Mouse (Mus musculus) bone marrow macrophage, adult 2 months (primary cell): ENCODE data around the gene Glis3. TPM values are rescaled to one million over a fixed set of nuclear protein-coding genes. Genes with fewer than 3 reads are reported as not detected.

Source experiments
- H3K27ac ChIP-seq: 2 replicates; pipeline ENCODE4 v1.5.1; 2012; ENCODE audit warnings: low read depth, low read length; ENCODE audit not compliant: insufficient read depth
- H3K4me1 ChIP-seq: 2 replicates; pipeline ENCODE4 v1.6.1; 2012; ENCODE audit warnings: low read length; ENCODE audit not compliant: control insufficient read depth, insufficient read depth
- H3K4me3 ChIP-seq: 2 replicates; pipeline ENCODE4 v1.5.1; 2012; ENCODE audit warnings: mild to moderate bottlenecking, low read length, moderate library complexity; ENCODE audit not compliant: insufficient read depth
- CTCF ChIP-seq: IDR thresholded peaks from 2 replicates; pipeline ENCODE4 v1.5.1; 2012; ENCODE audit warnings: low read depth, mild to moderate bottlenecking, low read length, moderate library complexity
- POLR2A ChIP-seq: IDR thresholded peaks from 2 replicates; pipeline ENCODE4 v1.6.1; 2012; ENCODE audit warnings: mild to moderate bottlenecking, low read depth, low read length, borderline replicate concordance
- polyA plus RNA-seq: library from polyadenylated mRNA; stranded (reverse); fragments of >200 nt; gene quantifications from 2 replicates; pipeline ENCODE4 v1.2.4, GENCODE M21; 2012; ENCODE audit not compliant: missing spikeins, insufficient read depth, insufficient read length

Glis3 gene
- polyA plus RNA-seq, 1 experiment = 3.4 TPM

DNA sequence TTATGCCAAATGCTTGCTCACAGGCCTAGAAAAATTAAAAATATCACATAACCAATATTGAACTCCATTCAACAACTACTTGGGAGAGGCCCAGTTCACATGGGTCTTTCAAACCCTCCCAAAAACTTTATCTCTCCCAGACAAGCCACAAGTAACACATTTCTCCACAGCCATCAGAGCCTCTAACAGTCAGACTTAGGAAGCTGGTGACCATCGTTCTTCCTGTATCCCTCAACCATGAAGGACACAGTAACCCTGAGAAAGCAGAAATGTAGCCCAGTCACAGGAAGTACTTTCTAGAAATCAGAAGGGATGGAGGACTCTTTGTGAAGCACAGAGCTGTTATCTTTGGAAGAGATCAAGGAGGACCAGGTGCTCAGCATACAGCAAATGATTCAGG, 112.8 kb downstream of the Glis3 start:
- H3K27ac ChIP-seq = no peak overlapping the region
- no peak overlapping the region for H3K4me3 ChIP-seq
- no peak for TF ChIP-seq CTCF
- no peak for TF ChIP-seq POLR2A
- H3K4me1 ChIP-seq = no peaks in the 10 kb centered on the region

DNA sequence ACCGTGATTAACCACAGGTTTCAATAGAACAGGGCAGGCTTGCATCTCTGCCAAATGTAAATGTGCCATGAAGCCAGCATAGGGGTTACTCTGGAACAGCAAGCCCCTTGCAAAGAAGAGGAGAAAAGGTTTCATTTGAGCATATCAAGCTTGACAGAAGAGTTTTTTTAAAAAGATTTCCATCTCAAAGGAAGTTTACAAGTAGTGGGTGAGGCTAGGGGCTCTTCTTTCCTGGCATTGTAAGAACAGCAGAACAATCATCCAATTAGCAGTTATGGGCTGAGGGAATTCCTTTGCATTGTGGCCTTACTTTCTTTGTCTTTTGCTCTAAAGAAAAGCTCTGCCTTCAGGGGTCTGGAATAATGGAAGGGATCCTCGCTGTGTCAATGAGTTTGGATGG, 113.3 kb downstream of the Glis3 start:
- H3K4me3 ChIP-seq = no peak overlapping the region
- no peak for TF ChIP-seq CTCF
- TF ChIP-seq POLR2A = no peak
- no peaks in the 10 kb centered on the region for H3K4me1 ChIP-seq
- no peak overlapping the region for H3K27ac ChIP-seq

- no peaks in the 10 kb centered on the region for H3K4me1 ChIP-seq
- no peak for TF ChIP-seq CTCF
- no peak for TF ChIP-seq POLR2A
- H3K27ac ChIP-seq = no peak overlapping the region
- H3K4me3 ChIP-seq = no peak overlapping the region
These were observed 118.2 kb downstream of the Glis3 start for GRCm38 (mm10) chr19:28561697-28562002.

GRCm38 (mm10) chr19:28560801-28561696, 118.8 kb downstream of the Glis3 start:
- Histone ChIP-seq H3K27ac (no peak overlapping the region), H3K4me1 (no peaks in the 10 kb centered on the region), H3K4me3 (no peak overlapping the region)
- TF ChIP-seq POLR2A (no peak), CTCF (no peak)

GRCm38 (mm10) chr19:28559836-28560235, 120.0 kb downstream of the Glis3 start:
- TF ChIP-seq POLR2A (no peak), CTCF (no peak)
- no peak overlapping the region for H3K4me3 ChIP-seq
- no peak overlapping the region for H3K27ac ChIP-seq
- no peaks in the 10 kb centered on the region for H3K4me1 ChIP-seq

DNA sequence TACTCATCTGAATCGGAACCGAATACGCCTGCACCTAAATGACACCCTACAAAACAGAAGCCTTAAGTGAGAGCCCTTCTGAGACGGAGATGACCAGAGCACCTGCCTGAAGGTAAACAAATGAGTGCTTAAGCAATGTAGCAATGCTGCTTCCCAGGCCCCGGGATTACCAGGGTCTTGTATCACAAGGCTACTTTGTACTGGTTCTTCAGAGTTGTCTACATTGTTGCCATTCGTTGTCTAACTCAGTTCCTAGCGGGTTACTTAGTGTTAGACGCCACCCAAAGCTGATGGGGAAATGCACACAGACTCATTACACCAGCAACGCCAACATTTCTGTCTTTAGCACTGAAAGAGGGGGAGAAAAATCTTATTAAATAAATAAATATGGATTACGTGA, 120.5 kb downstream of the Glis3 start:
- no peaks in the 10 kb centered on the region for H3K4me1 ChIP-seq
- TF ChIP-seq CTCF = no peak
- no peak for TF ChIP-seq POLR2A
- no peak overlapping the region for H3K4me3 ChIP-seq
- no peak overlapping the region for H3K27ac ChIP-seq

GRCm38 (mm10) chr19:28558661-28559060, 121.2 kb downstream of the Glis3 start:
- no peak for TF ChIP-seq CTCF
- no peak for TF ChIP-seq POLR2A
- H3K27ac ChIP-seq = no peak overlapping the region
- no peaks in the 10 kb centered on the region for H3K4me1 ChIP-seq
- H3K4me3 ChIP-seq = no peak overlapping the region

DNA sequence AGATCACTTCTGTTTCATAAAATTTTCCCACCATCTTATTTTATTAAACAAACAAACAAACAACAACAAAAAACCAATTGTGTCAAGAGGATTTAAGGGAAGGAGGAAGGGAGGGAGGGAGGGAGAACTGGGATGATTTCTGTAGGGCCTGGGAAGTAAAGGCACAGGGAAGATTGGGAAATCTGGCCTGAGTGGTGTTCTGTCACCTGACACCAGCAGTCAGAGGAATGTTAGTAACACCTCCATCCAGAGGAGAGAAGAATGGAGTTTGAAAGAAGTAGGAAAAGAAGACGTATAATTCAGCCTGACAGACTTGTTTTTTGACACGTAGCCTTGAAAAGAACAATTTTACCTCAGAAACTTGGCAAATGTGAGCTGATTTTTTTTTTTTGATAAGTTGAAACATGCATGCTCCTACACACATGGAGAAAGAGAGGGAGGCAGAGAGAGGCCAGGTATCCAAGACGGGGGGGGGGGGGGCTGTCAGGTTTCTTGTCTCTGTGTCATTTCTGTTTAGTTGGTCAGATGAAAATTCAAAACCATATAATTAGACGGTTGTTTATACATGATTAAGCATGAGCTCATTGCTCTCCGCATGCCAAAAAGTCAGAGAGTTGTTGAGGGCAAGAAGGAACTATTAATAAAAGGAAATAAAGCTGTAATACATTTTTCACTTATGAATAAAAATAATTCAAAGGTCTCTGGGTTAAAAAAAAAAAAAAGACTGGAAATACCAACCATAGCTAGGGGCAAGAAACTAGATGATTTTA, 122.1 kb downstream of the Glis3 start:
- Histone ChIP-seq H3K4me1 (no peaks in the 10 kb centered on the region), H3K4me3 (no peak overlapping the region), H3K27ac (no peak overlapping the region)
- TF ChIP-seq CTCF = no peak
- no peak for TF ChIP-seq POLR2A

DNA sequence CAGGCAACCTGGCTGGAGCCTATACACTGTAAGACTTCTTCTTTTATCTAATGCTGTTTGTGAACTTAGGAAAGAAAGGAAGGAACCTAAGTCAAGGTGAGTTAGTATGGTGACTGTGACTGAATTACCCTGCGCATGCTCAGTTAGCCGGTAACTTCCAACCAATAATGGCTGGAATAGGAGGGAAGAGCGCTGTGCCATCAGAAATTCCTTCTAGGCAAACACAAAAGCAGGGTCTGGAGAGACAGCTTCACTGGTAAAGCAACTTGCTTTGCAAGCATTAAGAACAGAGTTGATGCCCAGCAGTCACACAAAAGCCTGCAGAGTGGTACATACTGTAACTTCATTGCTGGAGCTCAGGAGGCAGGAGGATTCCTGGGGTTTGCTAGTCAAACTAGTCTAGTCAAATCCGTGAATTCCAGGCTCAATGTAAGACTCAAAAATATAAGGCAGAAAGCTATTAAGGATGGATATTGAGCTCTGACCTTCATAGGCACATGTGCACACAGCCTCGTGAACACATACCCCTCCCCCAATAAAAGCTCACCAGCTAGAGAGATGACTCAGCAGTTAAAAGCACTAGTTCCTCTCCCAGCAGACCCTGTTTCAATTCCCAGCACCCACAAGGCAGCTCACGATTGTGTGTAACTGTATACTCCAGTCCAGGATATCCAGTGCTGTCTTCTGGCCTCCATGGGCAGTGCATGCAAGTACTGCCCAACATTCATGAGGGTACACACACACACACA, 124.5 kb downstream of the Glis3 start:
- H3K4me3 ChIP-seq = no peak overlapping the region
- H3K27ac ChIP-seq = no peak overlapping the region
- TF ChIP-seq CTCF (no peak), POLR2A (no peak)
- H3K4me1 ChIP-seq = no peaks in the 10 kb centered on the region

GRCm38 (mm10) chr19:28550611-28551010, 129.3 kb downstream of the Glis3 start:
- TF ChIP-seq POLR2A (no peak), CTCF (no peak)
- no peak overlapping the region for H3K4me3 ChIP-seq
- H3K27ac ChIP-seq = no peak overlapping the region
- H3K4me1 ChIP-seq = no peaks in the 10 kb centered on the region

DNA sequence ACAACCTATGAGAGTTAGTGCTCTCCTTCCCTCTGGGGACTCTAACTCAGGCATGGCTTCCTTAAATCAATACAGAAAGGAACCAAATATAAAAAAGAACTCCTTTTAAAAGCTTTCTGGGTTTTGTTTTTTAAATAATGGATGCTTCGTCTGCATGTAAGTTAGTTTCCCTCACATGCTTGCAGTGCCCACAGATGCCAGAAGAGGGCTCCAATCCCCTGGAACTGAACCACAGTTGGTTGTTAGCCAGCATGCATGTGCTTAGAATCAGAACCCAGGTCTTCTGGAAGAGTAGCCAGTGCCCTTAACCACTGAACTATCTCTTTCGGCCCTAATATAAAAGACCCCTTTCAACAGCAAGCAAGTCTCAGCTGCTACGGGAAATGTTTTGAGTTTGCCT, 132.9 kb downstream of the Glis3 start:
- Histone ChIP-seq H3K27ac (no peak overlapping the region), H3K4me3 (no peak overlapping the region), H3K4me1 (no peaks in the 10 kb centered on the region)
- TF ChIP-seq CTCF (0 out of 2 replicates have a peak, but pooled peaks have one; percentile 11), POLR2A (no peak)
